Mouse (Mus musculus) cerebellum, adult (tissue): Measurements from ENCODE around the gene Klhl32.
A peak's percentile ranks its signal among the peaks of the same experiment; 100 is the strongest.
"Not testable (repeated sequence)": the region's sequence is repeated elsewhere in the genome, so short reads cannot be mapped to it uniquely, and the experiment has no call there.

ENCODE experiments used
- ATAC-seq: cut with Nextera tagmentation; 2 replicates; pipeline ENCODE4 v1.9.2; 2017; ENCODE audit warnings: mild to moderate bottlenecking, moderate library complexity, mixed read lengths; ENCODE audit not compliant: insufficient number of reproducible peaks, low FRiP score, low TSS enrichment

The Klhl32 gene

GRCm38 (mm10) chr4:24644735-24645134 is 206.2 kb downstream of the Klhl32 start:
- not testable (repeated sequence) for ATAC-seq

GRCm38 (mm10) chr4:24642306-24642705 is 208.6 kb downstream of the Klhl32 start:
- no peak for ATAC-seq

- peak; percentile 90 for ATAC-seq
Observed at GRCm38 (mm10) chr4:24631177-24631911, 219.6 kb downstream of the Klhl32 start.

GRCm38 (mm10) chr4:24630430-24630829 is 220.5 kb downstream of the Klhl32 start:
- ATAC-seq, result no peak

GRCm38 (mm10) chr4:24627871-24628270 is 223.1 kb downstream of the Klhl32 start:
- ATAC-seq, result no peak

- no peak for ATAC-seq
Observed at GRCm38 (mm10) chr4:24626686-24627085, 224.2 kb downstream of the Klhl32 start.

GRCm38 (mm10) chr4:24625951-24626584 is 224.9 kb downstream of the Klhl32 start:
- ATAC-seq, result no peak

- ATAC-seq, result peak; percentile 77
Observed at GRCm38 (mm10) chr4:24621422-24622187, 229.3 kb downstream of the Klhl32 start.

GRCm38 (mm10) chr4:24620440-24620839 is 230.5 kb downstream of the Klhl32 start:
- ATAC-seq, result no peak

GRCm38 (mm10) chr4:24620005-24620404 is 230.9 kb downstream of the Klhl32 start:
- ATAC-seq, result no peak

- ATAC-seq, result no peak
Observed at GRCm38 (mm10) chr4:24609564-24609963, 241.4 kb downstream of the Klhl32 start.

GRCm38 (mm10) chr4:24609085-24609484 is 241.8 kb downstream of the Klhl32 start:
- no peak for ATAC-seq

GRCm38 (mm10) chr4:24601711-24602110 is 249.2 kb downstream of the Klhl32 start:
- ATAC-seq, result no peak

- 0 out of 2 replicates have a peak, but pooled peaks have one; percentile 58 for ATAC-seq
Observed at GRCm38 (mm10) chr4:24598637-24599036, 252.3 kb downstream of the Klhl32 start.

GRCm38 (mm10) chr4:24596942-24597611 is 253.8 kb downstream of the Klhl32 start:
- ATAC-seq, result no peak

- no peak for ATAC-seq
Observed at GRCm38 (mm10) chr4:24594824-24595223, 256.1 kb downstream of the Klhl32 start.

GRCm38 (mm10) chr4:24583997-24584396 is 266.9 kb downstream of the Klhl32 start:
- ATAC-seq, result no peak

- no peak for ATAC-seq
Observed at GRCm38 (mm10) chr4:24582295-24582694, 268.6 kb downstream of the Klhl32 start.

- ATAC-seq, result no peak
Observed at GRCm38 (mm10) chr4:24577594-24577993, 273.3 kb downstream of the Klhl32 start.

- ATAC-seq, result peak; percentile 88
Observed at GRCm38 (mm10) chr4:24574276-24574675, 276.6 kb downstream of the Klhl32 start.
